Mouse (Mus musculus): ENCODE results near the gene Hpcal1. TPM values are rescaled to one million over a fixed set of nuclear protein-coding genes. Genes with fewer than 3 reads are reported as not detected.

The Hpcal1 gene
- polyA plus RNA-seq, 2 experiments, result 44.1 to 55.7 TPM

GRCm38 (mm10) chr12:17711731-17712388, 21.2 kb downstream of the Hpcal1 start:
- no peak for TF ChIP-seq POLR2A (IDR thresholded peaks at IDR 0.05; ENCODE audit: borderline replicate concordance, extremely low read depth, insufficient read depth, insufficient read length)
- no peaks in the 10 kb centered on the region for H3K27me3 ChIP-seq (ENCODE audit: control insufficient read depth, insufficient read depth, low read length)
- DNase-seq (ENCODE audit: low spot score) (no peak), ATAC-seq (ENCODE audit: low FRiP score, low read depth) (no peak)
- no peak overlapping the region for H3K4me2 ChIP-seq (replicated peaks; ENCODE audit: low read depth, low read length, severe bottlenecking)
- no peaks in the 10 kb centered on the region for H3K36me3 ChIP-seq (ENCODE audit: control insufficient read depth, insufficient read depth, low read length)
- no peaks in the 10 kb centered on the region for H3K9me3 ChIP-seq (ENCODE audit: control insufficient read depth, low read length)
- H3K4me1 ChIP-seq (ENCODE audit: control insufficient read depth, insufficient read depth, low read length), result peaks cover 26% of the 10 kb centered on the region
- 51% methylated on average over 6 of the region's 6 CpGs for WGBS
- no peak overlapping the region for H3K27ac ChIP-seq (replicated peaks; ENCODE audit: low read depth, low read length)
- no peak overlapping the region for H3K4me3 ChIP-seq (replicated peaks; ENCODE audit: low read length)
- H3K9ac ChIP-seq (ENCODE audit: low read depth, low read length, severe bottlenecking), result no peak overlapping the region

DNA sequence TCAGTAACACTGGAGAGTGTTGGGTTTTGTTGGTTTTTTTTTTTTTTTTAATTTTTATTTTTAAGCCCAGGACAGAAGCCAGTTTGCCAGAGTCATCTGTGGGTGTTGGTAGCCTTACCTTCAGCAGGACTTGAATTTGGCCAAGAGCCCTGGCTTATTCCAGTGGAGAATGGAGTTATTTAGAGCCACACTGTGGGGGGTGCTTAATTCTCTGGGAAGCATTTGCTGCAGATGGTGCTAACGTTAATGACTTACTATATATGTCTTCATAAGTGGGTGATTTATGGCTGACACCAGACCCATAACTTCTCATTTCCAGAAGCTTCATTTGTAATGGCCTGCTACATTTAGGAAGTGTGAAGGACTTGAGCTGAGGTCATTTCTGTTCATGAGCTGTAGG, 21.9 kb downstream of the Hpcal1 start:
- Histone ChIP-seq H3K9ac (ENCODE audit: low read depth, low read length, severe bottlenecking) (no peak overlapping the region), H3K27ac (replicated peaks; ENCODE audit: low read depth, low read length) (no peak overlapping the region), H3K4me1 (ENCODE audit: control insufficient read depth, insufficient read depth, low read length) (peaks cover 26% of the 10 kb centered on the region), H3K4me3 (replicated peaks; ENCODE audit: low read length) (no peak overlapping the region), H3K9me3 (ENCODE audit: control insufficient read depth, low read length) (no peaks in the 10 kb centered on the region), H3K4me2 (replicated peaks; ENCODE audit: low read depth, low read length, severe bottlenecking) (no peak overlapping the region), H3K27me3 (ENCODE audit: control insufficient read depth, insufficient read depth, low read length) (no peaks in the 10 kb centered on the region), H3K36me3 (ENCODE audit: control insufficient read depth, insufficient read depth, low read length) (no peaks in the 10 kb centered on the region)
- no peak for DNase-seq (ENCODE audit: low spot score)
- WGBS, result 3% methylated on average over 1 of the region's 1 CpGs
- TF ChIP-seq POLR2A (IDR thresholded peaks at IDR 0.05; ENCODE audit: borderline replicate concordance, extremely low read depth, insufficient read depth, insufficient read length), result no peak
- ATAC-seq (ENCODE audit: low FRiP score, low read depth), result no peak

- DNase-seq (ENCODE audit: low spot score) (no peak), ATAC-seq (ENCODE audit: low FRiP score, low read depth) (no peak)
- no peak overlapping the region for H3K4me3 ChIP-seq (replicated peaks; ENCODE audit: low read length)
- 90% methylated on average over 4 of the region's 4 CpGs for WGBS
- no peaks in the 10 kb centered on the region for H3K9me3 ChIP-seq (ENCODE audit: control insufficient read depth, low read length)
- peaks cover 12% of the 10 kb centered on the region for H3K4me1 ChIP-seq (ENCODE audit: control insufficient read depth, insufficient read depth, low read length)
- H3K36me3 ChIP-seq (ENCODE audit: control insufficient read depth, insufficient read depth, low read length), result no peaks in the 10 kb centered on the region
- H3K9ac ChIP-seq (ENCODE audit: low read depth, low read length, severe bottlenecking), result no peak overlapping the region
- no peak overlapping the region for H3K4me2 ChIP-seq (replicated peaks; ENCODE audit: low read depth, low read length, severe bottlenecking)
- no peak overlapping the region for H3K27ac ChIP-seq (replicated peaks; ENCODE audit: low read depth, low read length)
- no peaks in the 10 kb centered on the region for H3K27me3 ChIP-seq (ENCODE audit: control insufficient read depth, insufficient read depth, low read length)
- no peak for TF ChIP-seq POLR2A (IDR thresholded peaks at IDR 0.05; ENCODE audit: borderline replicate concordance, extremely low read depth, insufficient read depth, insufficient read length)
Observed at GRCm38 (mm10) chr12:17715720-17716478, 25.2 kb downstream of the Hpcal1 start.

DNA sequence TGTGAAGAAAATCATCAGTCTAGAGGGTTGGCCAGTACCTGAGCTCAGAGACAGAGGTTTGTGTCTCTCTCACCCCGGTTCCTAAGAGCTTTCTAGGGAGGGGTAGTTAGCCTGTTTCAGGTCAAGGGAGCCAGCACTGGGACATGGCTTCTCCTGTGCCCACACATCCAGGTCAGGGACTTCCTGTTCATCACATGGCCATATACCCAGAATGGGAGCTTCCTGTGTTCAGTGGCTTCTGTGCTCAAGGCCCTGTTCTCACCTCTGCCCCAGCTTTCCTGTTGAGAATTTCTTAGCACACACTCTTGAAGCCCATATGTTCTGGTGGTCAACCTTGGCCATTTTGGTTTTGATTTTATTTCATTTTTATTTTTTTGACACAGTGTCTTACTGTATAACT, 26.6 kb downstream of the Hpcal1 start:
- Histone ChIP-seq H3K9me3 (ENCODE audit: control insufficient read depth, low read length) (no peaks in the 10 kb centered on the region), H3K27ac (replicated peaks; ENCODE audit: low read depth, low read length) (no peak overlapping the region), H3K36me3 (ENCODE audit: control insufficient read depth, insufficient read depth, low read length) (no peaks in the 10 kb centered on the region), H3K4me2 (replicated peaks; ENCODE audit: low read depth, low read length, severe bottlenecking) (no peak overlapping the region), H3K27me3 (ENCODE audit: control insufficient read depth, insufficient read depth, low read length) (no peaks in the 10 kb centered on the region), H3K4me1 (ENCODE audit: control insufficient read depth, insufficient read depth, low read length) (no peaks in the 10 kb centered on the region), H3K4me3 (replicated peaks; ENCODE audit: low read length) (no peak overlapping the region), H3K9ac (ENCODE audit: low read depth, low read length, severe bottlenecking) (no peak overlapping the region)
- DNase-seq (ENCODE audit: low spot score) (no peak), ATAC-seq (ENCODE audit: low FRiP score, low read depth) (no peak)
- 88% methylated on average over 1 of the region's 1 CpGs for WGBS
- no peak for TF ChIP-seq POLR2A (IDR thresholded peaks at IDR 0.05; ENCODE audit: borderline replicate concordance, extremely low read depth, insufficient read depth, insufficient read length)

- Histone ChIP-seq H3K4me1 (ENCODE audit: control insufficient read depth, insufficient read depth, low read length) (no peaks in the 10 kb centered on the region), H3K27me3 (ENCODE audit: control insufficient read depth, insufficient read depth, low read length) (no peaks in the 10 kb centered on the region), H3K4me3 (replicated peaks; ENCODE audit: low read length) (no peak overlapping the region), H3K9me3 (ENCODE audit: control insufficient read depth, low read length) (no peaks in the 10 kb centered on the region), H3K36me3 (ENCODE audit: control insufficient read depth, insufficient read depth, low read length) (no peaks in the 10 kb centered on the region), H3K27ac (replicated peaks; ENCODE audit: low read depth, low read length) (no peak overlapping the region), H3K9ac (ENCODE audit: low read depth, low read length, severe bottlenecking) (no peak overlapping the region), H3K4me2 (replicated peaks; ENCODE audit: low read depth, low read length, severe bottlenecking) (no peak overlapping the region)
- DNase-seq (ENCODE audit: low spot score), result no peak
- no peak for ATAC-seq (ENCODE audit: low FRiP score, low read depth)
- 81% methylated on average over 6 of the region's 6 CpGs for WGBS
- no peak for TF ChIP-seq POLR2A (IDR thresholded peaks at IDR 0.05; ENCODE audit: borderline replicate concordance, extremely low read depth, insufficient read depth, insufficient read length)
Observed at GRCm38 (mm10) chr12:17718146-17718545, 27.5 kb downstream of the Hpcal1 start.

Measured in limb, embryonic 14.5 days (tissue).